Mouse (Mus musculus): Measurements from ENCODE around the gene Vmn1r120.
"Not testable (repeated sequence)": the region's sequence is repeated elsewhere in the genome, so short reads cannot be mapped to it uniquely, and the experiment has no call there.

The Vmn1r120 gene

DNA sequence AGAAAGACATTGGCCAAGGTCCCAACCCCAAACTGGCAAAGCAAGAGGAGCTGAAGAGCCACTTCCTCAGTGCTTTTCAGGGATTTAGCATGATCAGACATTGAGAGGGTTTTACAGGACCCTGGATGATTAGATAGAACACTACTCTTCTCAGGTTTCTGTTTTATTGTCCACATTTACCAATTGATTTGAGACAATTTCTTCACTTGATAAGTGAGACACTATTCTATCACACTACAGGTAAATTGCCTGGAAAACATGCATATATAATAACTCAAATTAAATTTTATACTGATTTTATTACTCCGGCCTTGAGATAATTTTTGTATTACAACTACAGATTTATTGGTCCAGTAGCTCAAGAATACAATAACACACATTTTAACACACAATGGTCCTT is at the start of gene Vmn1r120:
Gene Vmn1r120, minus strand, starts transcription at position 101 of the 400 bp plus-strand sequence.
- in situ Hi-C loops (cut with MboI; ENCODE audit: unreplicated experiment in 2 of 2) = not testable (repeated sequence)

DNA sequence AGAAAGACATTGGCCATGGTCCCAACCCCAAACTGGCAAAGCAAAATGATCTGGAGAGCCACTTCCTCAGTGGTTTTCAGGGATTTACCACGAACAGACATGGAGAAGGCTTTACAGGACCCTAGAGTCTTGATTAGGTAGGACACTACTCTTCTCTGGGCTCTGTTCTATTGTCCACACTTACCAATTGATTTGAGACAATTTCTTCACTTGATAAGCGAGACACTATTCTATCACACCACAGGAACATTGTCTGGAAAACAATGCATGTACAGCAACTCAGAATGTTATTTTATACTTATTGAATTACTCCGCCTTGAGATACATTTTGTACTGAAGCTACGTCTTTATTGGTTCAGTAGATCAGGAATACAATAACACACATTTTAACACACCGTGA is 44.8 kb upstream of the Vmn1r120 start, which contains the start of gene Vmn1r121:
Gene Vmn1r121, minus strand, starts transcription at position 101 of the 400 bp plus-strand sequence.
- in situ Hi-C loops (cut with MboI; ENCODE audit: unreplicated experiment in 2 of 2) = not testable (repeated sequence)

DNA sequence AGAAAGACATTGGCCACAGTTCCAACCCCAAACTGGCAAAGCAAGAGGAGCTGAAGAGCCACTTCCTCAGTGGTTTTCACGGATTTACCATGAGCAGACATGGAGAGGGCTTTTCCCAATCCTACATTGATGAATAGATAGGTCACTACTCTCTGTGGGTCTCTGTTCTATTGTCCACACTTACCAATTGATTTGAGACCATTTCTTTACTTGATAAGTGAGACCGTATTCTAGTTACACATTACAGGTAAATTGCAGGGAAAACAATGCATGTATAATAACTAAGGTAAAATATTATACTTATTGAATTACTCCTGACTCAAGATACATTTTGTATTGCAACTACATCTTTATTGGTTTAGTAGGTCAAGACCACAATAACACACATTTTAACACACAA is 41.2 kb downstream of the Vmn1r120 start, which contains the start of gene Vmn1r119:
Gene Vmn1r119, minus strand, starts transcription at position 101 of the 400 bp plus-strand sequence.
- in situ Hi-C loops (cut with MboI; ENCODE audit: unreplicated experiment in 2 of 2) = not testable (repeated sequence)

Measured in v-Abl transformed pro-B cells (cell line).